Mouse (Mus musculus): ENCODE measurements around the gene Vgf.

- TF ChIP-seq POLR2A (IDR thresholded peaks at IDR 0.05; ENCODE audit: low read depth, low read length) (no peak), ZC3H11A (IDR thresholded peaks at IDR 0.05; ENCODE audit: low read depth, low read length) (no peak), RCOR1 (conservative IDR thresholded peaks at IDR 0.05; ENCODE audit: low read depth, low read length) (no peak), TCF12 (IDR thresholded peaks at IDR 0.05; ENCODE audit: low read depth, low read length) (no peak), MAZ (IDR thresholded peaks at IDR 0.05; ENCODE audit: low read depth, low read length) (no peak), ZMIZ1 (IDR thresholded peaks at IDR 0.05; ENCODE audit: low read depth, low read length) (no peak), ELF1 (IDR thresholded peaks at IDR 0.05; ENCODE audit: low read depth, low read length) (no peak), MAX (IDR thresholded peaks at IDR 0.05; ENCODE audit: low read length) (no peak), CTCF (conservative IDR thresholded peaks at IDR 0.05 in 1 of 2, IDR thresholded peaks at IDR 0.05 in 1 of 2; ENCODE audit: low read depth in 2 of 2, low read length in 2 of 2) (no peak), RAD21 (IDR thresholded peaks at IDR 0.05; ENCODE audit: low read depth, low read length) (no peak), CHD2 (IDR thresholded peaks at IDR 0.05; ENCODE audit: low read length) (no peak), ETS1 (conservative IDR thresholded peaks at IDR 0.05; ENCODE audit: low read depth, low read length) (no peak), TBP (conservative IDR thresholded peaks at IDR 0.05; ENCODE audit: low read depth, low read length) (no peak)
Observed at GRCm38 (mm10) chr5:137046991-137047390, 20.8 kb downstream of the Vgf start.

Measured in CH12.LX (cell line).